Mouse (Mus musculus) neural tube, embryonic 15.5 days (tissue): Measurements from ENCODE around the gene Auts2. TPM values are rescaled to one million over a fixed set of nuclear protein-coding genes. Genes with fewer than 3 reads are reported as not detected.

Experiments
- ATAC-seq: fragments of 200-750 bp; cut with Nextera tagmentation; 2 replicates; pipeline ENCODE4 v1.8.0; 2017; ENCODE audit warnings: mild to moderate bottlenecking, moderate TSS enrichment, moderate library complexity; ENCODE audit not compliant: low FRiP score
- H3K27ac ChIP-seq: fragments of 300-500 bp; sonication (generic); replicated peaks from 2 replicates; pipeline ENCODE4 v1.5.1; 2015; ENCODE audit warnings: mild to moderate bottlenecking, inconsistent platforms
- H3K27me3 ChIP-seq: fragments of 300-500 bp; sonication (generic); replicated peaks from 2 replicates; pipeline ENCODE4 v1.6.1; 2015; ENCODE audit warnings: inconsistent platforms
- H3K36me3 ChIP-seq: fragments of 300-500 bp; sonication (generic); 2 replicates; pipeline ENCODE4 v1.6.1; 2015; ENCODE audit warnings: inconsistent platforms
- H3K4me1 ChIP-seq: fragments of 300-500 bp; sonication (generic); 2 replicates; pipeline ENCODE4 v1.6.1; 2015; ENCODE audit warnings: inconsistent platforms
- H3K4me2 ChIP-seq: fragments of 300-500 bp; sonication (generic); 2 replicates; pipeline ENCODE4 v1.6.1; 2015; ENCODE audit warnings: inconsistent platforms, mild to moderate bottlenecking, moderate library complexity
- H3K4me3 ChIP-seq: fragments of 300-500 bp; sonication (generic); replicated peaks from 2 replicates; pipeline ENCODE4 v1.5.1; 2015; ENCODE audit warnings: mild to moderate bottlenecking, inconsistent platforms
- H3K9ac ChIP-seq: fragments of 300-500 bp; sonication (generic); replicated peaks from 2 replicates; pipeline ENCODE4 v1.6.1; 2015; ENCODE audit warnings: mild to moderate bottlenecking, inconsistent platforms
- H3K9me3 ChIP-seq: fragments of 300-500 bp; sonication (generic); replicated peaks from 2 replicates; pipeline ENCODE4 v1.6.1; 2016; ENCODE audit warnings: inconsistent platforms
- WGBS: fragments of 180-500 bp; shearing (Covaris S2); methylation state at CpG from one replicate; pipeline ENCODE4 v1.1.7; 2015; ENCODE audit warnings: mixed read lengths; 5-methylcytosine and 5-hydroxymethylcytosine counted together
- polyA plus RNA-seq: library from polyadenylated mRNA; unstranded; fragments of >200 nt; fragmentation: Nextera tagmentation; extraction: Ambion mirVana; gene quantifications from 2 replicates; pipeline ENCODE4 v1.2.1, GENCODE M21; 2015

Auts2 gene
- polyA plus RNA-seq, 1 experiment from 2014 or later, result 52.5 TPM

DNA sequence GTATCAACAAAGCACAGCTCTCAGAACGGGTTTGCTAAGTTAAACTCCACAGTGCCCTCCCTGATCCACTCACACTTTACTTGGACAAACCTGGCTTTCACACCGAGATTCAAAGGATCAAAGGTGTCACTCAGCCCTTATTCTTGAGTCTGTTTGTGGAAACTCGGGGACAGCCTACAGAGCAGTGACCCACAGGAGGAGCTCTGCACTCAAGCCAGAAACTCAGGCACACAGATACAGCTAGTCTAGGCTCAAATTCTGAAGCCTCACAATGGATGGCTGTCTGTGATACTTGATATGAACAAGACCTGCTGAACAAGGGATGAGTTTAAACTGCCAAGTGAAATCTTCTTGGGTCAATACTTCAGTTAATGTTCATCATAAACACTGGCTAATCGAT lies 104.7 kb downstream of the Auts2 start:
- Histone ChIP-seq H3K4me1 (peaks cover 34% of the 10 kb centered on the region), H3K4me2 (no peak overlapping the region), H3K36me3 (no peaks in the 10 kb centered on the region), H3K9me3 (no peaks in the 10 kb centered on the region), H3K27me3 (no peaks in the 10 kb centered on the region), H3K4me3 (no peak overlapping the region), H3K27ac (no peak overlapping the region), H3K9ac (no peak overlapping the region)
- WGBS, result 62% methylated on average over 4 of the region's 4 CpGs
- no peak for ATAC-seq

DNA sequence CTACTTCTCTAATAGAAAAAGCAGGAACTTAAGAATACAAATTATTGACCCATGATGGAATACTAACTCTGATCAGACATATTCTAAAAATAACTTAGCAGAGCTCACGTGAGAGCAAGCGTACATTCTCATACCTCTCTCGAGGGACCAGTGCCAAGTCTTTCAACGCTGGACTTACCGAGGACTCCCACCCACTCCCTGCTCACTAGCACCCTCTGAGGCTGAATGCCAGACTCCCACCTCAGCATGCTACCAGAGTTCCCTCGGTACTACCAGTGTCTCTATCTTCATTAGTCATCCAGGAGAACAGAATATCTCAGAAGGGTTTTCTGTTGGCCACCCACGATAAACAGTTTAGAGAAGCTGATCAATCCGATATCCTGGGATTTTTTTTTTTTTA lies 105.2 kb downstream of the Auts2 start:
- H3K4me2 ChIP-seq, result no peak overlapping the region
- H3K9me3 ChIP-seq, result no peaks in the 10 kb centered on the region
- no peak for ATAC-seq
- H3K27ac ChIP-seq, result no peak overlapping the region
- 59% methylated on average over 8 of the region's 8 CpGs for WGBS
- H3K27me3 ChIP-seq, result no peaks in the 10 kb centered on the region
- H3K4me3 ChIP-seq, result no peak overlapping the region
- H3K36me3 ChIP-seq, result no peaks in the 10 kb centered on the region
- H3K9ac ChIP-seq, result no peak overlapping the region
- H3K4me1 ChIP-seq, result peaks cover 33% of the 10 kb centered on the region

DNA sequence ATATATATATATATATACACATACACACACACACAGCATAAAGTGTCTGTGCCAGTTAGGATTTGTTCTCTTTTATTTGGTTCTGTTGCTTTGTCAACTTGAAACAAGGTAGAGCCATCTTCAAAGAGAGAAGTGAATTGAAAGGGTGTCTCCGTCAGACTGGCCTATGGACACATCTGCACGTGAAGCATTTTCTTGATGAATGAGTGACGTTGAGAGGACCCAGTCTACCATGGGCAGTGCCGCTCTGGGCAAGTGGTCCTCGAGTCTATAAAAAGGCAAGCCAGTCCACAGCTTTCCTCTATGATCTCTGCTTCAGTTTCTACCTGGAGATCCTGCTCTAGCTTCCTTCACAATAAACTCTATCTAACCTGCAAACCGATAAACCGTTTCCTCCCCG lies 105.7 kb downstream of the Auts2 start:
- 89% methylated on average over 8 of the region's 8 CpGs for WGBS
- Histone ChIP-seq H3K4me1 (peaks cover 29% of the 10 kb centered on the region), H3K4me3 (no peak overlapping the region), H3K27me3 (no peaks in the 10 kb centered on the region), H3K27ac (no peak overlapping the region), H3K9ac (no peak overlapping the region), H3K36me3 (no peaks in the 10 kb centered on the region), H3K9me3 (no peaks in the 10 kb centered on the region), H3K4me2 (no peak overlapping the region)
- ATAC-seq, result no peak

DNA sequence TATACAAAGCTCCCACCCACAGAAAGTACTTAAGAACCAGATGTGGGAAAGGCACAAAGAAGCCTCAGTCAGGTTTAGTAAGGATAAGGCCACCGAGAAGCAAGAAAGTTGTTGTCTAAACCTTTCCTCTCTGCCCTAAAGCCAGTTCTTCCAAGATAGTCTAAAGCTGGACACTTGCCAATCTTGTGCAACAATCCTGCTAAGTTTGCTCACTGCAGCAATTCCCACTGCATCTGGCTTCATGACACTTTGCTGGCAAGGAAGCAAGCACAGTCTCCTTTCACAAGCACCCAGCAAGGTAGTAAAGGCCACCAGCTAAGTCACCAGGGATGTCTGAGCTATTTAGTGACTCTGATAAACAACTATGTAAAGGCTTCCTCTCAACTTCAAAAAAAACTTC lies 106.2 kb downstream of the Auts2 start:
- H3K9me3 ChIP-seq, result no peaks in the 10 kb centered on the region
- ATAC-seq, result no peak
- H3K4me1 ChIP-seq, result peaks cover 29% of the 10 kb centered on the region
- no peak overlapping the region for H3K27ac ChIP-seq
- H3K4me2 ChIP-seq, result no peak overlapping the region
- H3K27me3 ChIP-seq, result no peaks in the 10 kb centered on the region
- H3K9ac ChIP-seq, result no peak overlapping the region
- H3K36me3 ChIP-seq, result no peaks in the 10 kb centered on the region
- no peak overlapping the region for H3K4me3 ChIP-seq
- 64% methylated on average over 1 of the region's 1 CpGs for WGBS

DNA sequence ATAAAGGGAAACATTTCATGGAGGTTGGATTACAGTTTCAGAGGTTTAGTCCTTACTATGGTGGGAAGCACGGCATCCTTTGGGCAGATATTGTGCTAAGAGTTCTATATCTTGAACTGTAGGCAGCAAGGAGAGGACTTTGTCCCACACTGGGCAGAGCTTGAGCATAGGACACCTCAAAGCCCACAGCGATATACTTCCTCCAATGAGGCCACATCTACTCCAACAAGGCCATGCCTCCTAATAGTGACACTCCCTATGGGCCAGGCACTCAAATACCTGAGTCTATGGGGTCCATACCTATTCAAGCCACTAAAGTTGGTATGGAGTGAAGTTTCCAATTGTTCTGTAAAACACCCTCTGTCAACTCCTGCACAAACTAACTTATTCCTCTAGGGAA lies 106.7 kb downstream of the Auts2 start:
- no peaks in the 10 kb centered on the region for H3K9me3 ChIP-seq
- no peak overlapping the region for H3K9ac ChIP-seq
- H3K27ac ChIP-seq, result no peak overlapping the region
- no peak for ATAC-seq
- WGBS, result 97% methylated on average over 2 of the region's 2 CpGs
- H3K4me1 ChIP-seq, result peaks cover 29% of the 10 kb centered on the region
- no peak overlapping the region for H3K4me3 ChIP-seq
- H3K36me3 ChIP-seq, result no peaks in the 10 kb centered on the region
- H3K4me2 ChIP-seq, result no peak overlapping the region
- H3K27me3 ChIP-seq, result no peaks in the 10 kb centered on the region

DNA sequence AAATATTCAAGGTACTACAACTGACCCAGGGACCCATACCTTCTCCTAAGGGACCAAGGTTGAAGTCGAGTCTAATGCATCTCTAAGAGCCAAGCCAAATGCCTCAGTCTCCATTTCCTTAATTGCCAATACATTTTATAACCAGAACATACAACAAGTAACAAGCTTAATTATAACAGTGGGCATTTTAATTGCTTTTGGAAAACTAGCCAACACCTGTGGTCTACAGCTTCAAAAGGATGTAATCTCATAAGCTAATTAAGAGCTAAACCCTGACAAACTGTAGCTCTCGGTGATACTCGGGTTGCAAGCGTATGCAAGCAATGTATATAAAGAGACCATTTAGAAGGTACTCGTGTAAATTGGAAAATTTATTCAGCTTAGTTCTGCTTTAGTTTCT lies 107.7 kb downstream of the Auts2 start:
- Histone ChIP-seq H3K9me3 (no peaks in the 10 kb centered on the region), H3K9ac (no peak overlapping the region), H3K36me3 (no peaks in the 10 kb centered on the region), H3K4me2 (no peak overlapping the region), H3K4me1 (peaks cover 25% of the 10 kb centered on the region), H3K27ac (no peak overlapping the region), H3K4me3 (no peak overlapping the region), H3K27me3 (no peaks in the 10 kb centered on the region)
- WGBS, result 46% methylated on average over 5 of the region's 5 CpGs
- ATAC-seq, result no peak

DNA sequence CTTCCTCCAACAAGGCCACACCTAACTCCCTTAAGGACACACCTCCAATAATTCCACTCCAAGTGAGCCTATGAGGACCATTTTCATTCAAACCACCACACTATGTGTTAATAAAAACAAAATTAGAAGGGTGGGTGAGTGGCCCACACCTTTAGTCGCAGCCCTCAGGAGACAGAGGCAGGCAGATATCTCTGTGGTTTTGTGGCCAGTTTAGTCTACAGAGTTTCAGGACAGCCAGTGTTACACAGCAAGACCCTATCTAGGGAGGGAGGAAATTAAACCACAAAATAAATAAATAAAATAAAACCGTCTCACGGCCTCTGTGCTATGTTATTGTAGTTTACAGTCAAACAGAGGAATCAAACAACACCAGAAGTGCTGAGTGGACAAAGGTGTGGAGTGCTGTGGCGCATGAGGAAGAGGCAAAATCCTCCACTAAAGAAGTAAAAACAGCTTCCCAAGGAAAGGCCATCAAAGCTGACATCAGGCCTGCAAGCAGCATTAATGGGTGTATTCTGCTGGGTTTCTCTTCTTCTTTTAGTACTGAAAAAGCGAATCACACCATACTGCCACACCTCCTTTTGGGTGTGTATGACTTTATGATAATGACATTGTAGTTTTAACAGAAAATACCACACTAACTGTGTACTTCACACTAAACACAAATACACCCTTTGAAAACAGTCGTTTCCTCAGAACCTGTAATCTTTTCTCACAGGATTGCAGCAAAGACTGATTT lies 109.6 kb downstream of the Auts2 start:
- no peak for ATAC-seq
- no peaks in the 10 kb centered on the region for H3K27me3 ChIP-seq
- no peaks in the 10 kb centered on the region for H3K36me3 ChIP-seq
- H3K4me3 ChIP-seq, result no peak overlapping the region
- H3K4me2 ChIP-seq, result no peak overlapping the region
- H3K4me1 ChIP-seq, result peaks cover 24% of the 10 kb centered on the region
- H3K9ac ChIP-seq, result no peak overlapping the region
- WGBS, result 77% methylated on average over 6 of the region's 6 CpGs
- H3K27ac ChIP-seq, result no peak overlapping the region
- no peaks in the 10 kb centered on the region for H3K9me3 ChIP-seq

DNA sequence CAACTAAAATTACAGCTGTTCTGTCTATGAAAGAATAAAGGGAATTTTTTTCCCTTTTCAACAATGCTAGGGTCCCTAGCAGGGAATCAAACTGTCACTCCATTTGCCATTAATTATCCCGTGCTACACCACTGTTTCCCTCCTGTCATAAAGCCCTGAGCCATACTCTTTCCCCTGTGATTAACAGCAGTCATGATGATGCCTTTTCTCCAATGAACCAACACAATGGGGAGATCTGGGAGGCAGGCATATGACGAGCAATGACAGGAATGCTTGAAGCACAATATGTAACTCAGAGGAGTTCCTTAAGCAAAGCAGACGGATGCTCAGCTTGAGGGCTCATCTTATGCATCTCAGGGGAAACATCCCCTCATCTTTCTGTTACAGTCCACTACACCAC lies 113.8 kb downstream of the Auts2 start:
- H3K4me2 ChIP-seq, result no peak overlapping the region
- 29% methylated on average over 3 of the region's 3 CpGs for WGBS
- no peaks in the 10 kb centered on the region for H3K9me3 ChIP-seq
- ATAC-seq, result no peak
- H3K27ac ChIP-seq, result no peak overlapping the region
- no peaks in the 10 kb centered on the region for H3K36me3 ChIP-seq
- H3K9ac ChIP-seq, result no peak overlapping the region
- no peak overlapping the region for H3K4me3 ChIP-seq
- H3K4me1 ChIP-seq, result peaks cover 18% of the 10 kb centered on the region
- no peaks in the 10 kb centered on the region for H3K27me3 ChIP-seq

DNA sequence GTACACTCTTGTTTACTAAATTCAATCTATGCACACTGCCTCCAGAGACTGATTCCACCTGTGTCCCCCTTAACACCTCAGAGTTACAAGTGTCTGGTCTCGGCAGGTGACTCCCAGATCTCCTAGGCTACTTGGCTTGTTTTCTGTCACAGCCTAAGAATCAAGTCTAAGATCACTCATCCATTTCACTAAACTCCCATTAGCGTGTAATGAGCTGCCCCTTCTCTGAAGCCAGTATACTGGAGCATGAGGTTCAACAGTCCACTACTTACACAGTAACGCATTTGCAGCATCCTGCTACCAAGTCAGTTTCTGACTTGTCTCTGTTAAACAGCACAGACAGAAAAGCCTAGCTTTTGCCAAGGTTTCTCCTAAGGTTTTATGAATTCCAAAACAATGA lies 116.8 kb downstream of the Auts2 start:
- no peak overlapping the region for H3K4me2 ChIP-seq
- no peaks in the 10 kb centered on the region for H3K36me3 ChIP-seq
- H3K27me3 ChIP-seq, result no peaks in the 10 kb centered on the region
- WGBS, result 74% methylated on average over 3 of the region's 3 CpGs
- H3K9ac ChIP-seq, result no peak overlapping the region
- no peak overlapping the region for H3K4me3 ChIP-seq
- H3K9me3 ChIP-seq, result no peaks in the 10 kb centered on the region
- no peak for ATAC-seq
- H3K27ac ChIP-seq, result no peak overlapping the region
- H3K4me1 ChIP-seq, result peaks cover 21% of the 10 kb centered on the region

DNA sequence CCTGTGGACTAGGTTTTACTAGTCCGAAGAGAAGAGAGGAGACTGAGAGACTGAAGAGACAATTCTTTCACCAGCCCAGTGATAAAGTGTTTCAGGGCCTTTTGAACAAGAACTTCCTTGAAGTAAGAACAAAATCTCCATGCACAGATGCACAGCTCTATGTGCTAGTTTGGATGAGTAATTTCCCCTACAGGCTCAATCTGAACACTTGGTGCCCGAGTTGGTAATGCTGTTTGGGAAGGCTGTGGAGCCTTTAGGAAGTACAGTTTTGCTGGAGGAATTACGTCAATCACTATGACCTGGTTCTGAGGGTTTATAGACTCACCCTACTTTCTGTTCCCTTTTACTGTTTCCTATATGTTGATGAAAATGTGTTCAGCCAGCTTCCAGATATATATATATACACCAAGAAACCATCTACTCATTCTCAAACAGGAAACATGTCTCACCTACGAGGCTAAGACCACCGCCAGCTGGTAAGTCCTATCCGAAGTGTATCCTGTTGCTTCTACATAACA lies 117.3 kb downstream of the Auts2 start:
- H3K4me3 ChIP-seq, result no peak overlapping the region
- H3K27ac ChIP-seq, result no peak overlapping the region
- no peak overlapping the region for H3K9ac ChIP-seq
- no peaks in the 10 kb centered on the region for H3K9me3 ChIP-seq
- no peaks in the 10 kb centered on the region for H3K36me3 ChIP-seq
- WGBS, result 86% methylated on average over 6 of the region's 6 CpGs
- H3K27me3 ChIP-seq, result no peaks in the 10 kb centered on the region
- H3K4me2 ChIP-seq, result no peak overlapping the region
- peaks cover 23% of the 10 kb centered on the region for H3K4me1 ChIP-seq
- no peak for ATAC-seq

DNA sequence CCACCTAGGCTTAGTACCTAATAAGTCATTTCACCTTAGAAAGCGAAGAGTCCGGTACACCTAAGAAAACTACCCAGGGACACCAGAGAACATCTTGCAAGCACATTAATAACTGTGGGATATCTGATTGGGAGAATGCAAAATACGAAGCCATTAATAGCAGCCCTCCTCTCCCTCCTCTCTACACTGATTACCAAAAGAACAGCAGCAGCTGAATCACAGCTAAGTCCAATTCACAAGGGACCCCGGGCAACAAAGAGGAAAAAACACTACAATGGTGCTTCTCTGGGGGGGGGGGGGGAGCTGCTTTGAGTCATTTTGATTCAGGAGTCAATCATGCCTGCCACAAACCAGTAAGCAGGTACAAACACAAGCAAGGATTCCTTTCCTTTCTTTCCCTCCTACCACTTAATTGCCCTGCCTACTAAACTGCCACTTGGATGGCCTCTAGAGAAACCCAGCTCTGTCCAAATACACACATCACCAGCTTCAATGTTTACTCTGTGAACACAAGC lies 132.7 kb downstream of the Auts2 start:
- Histone ChIP-seq H3K27ac (no peak overlapping the region), H3K4me1 (peaks cover 31% of the 10 kb centered on the region)
- WGBS, result 25% methylated on average over 4 of the region's 4 CpGs

DNA sequence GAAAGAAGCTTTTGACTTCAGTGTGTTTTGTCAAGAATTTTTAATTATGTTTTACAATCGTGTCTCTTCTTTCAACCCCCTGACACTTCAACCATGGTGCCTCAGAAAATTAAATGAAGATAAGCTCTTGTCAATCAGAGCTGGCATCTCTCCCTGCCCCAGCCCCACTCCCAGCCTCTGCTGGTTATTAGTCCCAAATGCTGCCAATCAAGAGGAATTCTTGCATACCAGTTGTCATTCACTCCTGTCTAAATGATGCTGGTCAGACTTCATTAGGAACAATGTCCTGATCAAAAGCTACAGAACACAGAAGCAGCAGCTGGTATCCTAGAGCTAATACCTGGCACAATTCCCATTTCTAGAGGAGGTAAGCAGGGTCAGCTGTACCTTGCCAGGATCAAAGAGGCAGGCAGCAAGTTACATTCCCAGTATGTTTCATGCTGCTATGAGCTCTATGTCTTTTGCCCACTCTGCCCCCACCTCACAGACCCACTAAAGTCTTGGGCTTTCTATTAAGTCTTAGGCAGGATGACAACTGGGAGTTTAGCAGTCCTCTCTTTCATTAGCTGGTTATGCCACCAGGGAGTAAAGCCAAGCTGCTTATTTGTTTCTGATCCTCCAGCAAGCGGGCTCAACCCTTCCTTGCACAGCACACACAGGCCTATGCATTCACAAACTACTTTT lies 134.1 kb downstream of the Auts2 start:
- no peak overlapping the region for H3K4me3 ChIP-seq
- no peaks in the 10 kb centered on the region for H3K27me3 ChIP-seq
- H3K36me3 ChIP-seq, result no peaks in the 10 kb centered on the region
- H3K9me3 ChIP-seq, result no peaks in the 10 kb centered on the region
- H3K27ac ChIP-seq, result no peak overlapping the region
- no peak overlapping the region for H3K9ac ChIP-seq
- WGBS, result 47% methylated on average over 2 of the region's 2 CpGs
- peaks cover 31% of the 10 kb centered on the region for H3K4me1 ChIP-seq
- ATAC-seq, result no peak
- no peak overlapping the region for H3K4me2 ChIP-seq

More for the DNA sequence above, 132.7 kb downstream of the Auts2 start:
- Histone ChIP-seq H3K36me3 (no peaks in the 10 kb centered on the region), H3K4me3 (no peak overlapping the region), H3K9me3 (no peaks in the 10 kb centered on the region), H3K4me2 (no peak overlapping the region), H3K9ac (no peak overlapping the region), H3K27me3 (no peaks in the 10 kb centered on the region)
- no peak for ATAC-seq
